Mouse (Mus musculus) forebrain, embryonic 12.5 days (tissue): ENCODE measurements around the gene Nkd1. TPM values are rescaled to one million over a fixed set of nuclear protein-coding genes. Genes with fewer than 3 reads are reported as not detected.
A peak's percentile ranks its signal among the peaks of the same experiment; 100 is the strongest.

ENCODE experiments used
- ATAC-seq: fragments of 200-750 bp; cut with Nextera tagmentation; 2 replicates; pipeline ENCODE4 v1.8.0; 2017; ENCODE audit warnings: moderate TSS enrichment; ENCODE audit not compliant: low FRiP score
- H3K27ac ChIP-seq: fragments of 300-500 bp; sonication (generic); 2 replicates; pipeline ENCODE4 v1.5.1; 2016; ENCODE audit warnings: mild to moderate bottlenecking
- H3K27me3 ChIP-seq: fragments of 300-500 bp; sonication (generic); 2 replicates; pipeline ENCODE4 v1.6.1; 2016; ENCODE audit warnings: mild to moderate bottlenecking
- H3K36me3 ChIP-seq: fragments of 300-500 bp; sonication (generic); replicated peaks from 2 replicates; pipeline ENCODE4 v1.6.1; 2016; ENCODE audit warnings: mild to moderate bottlenecking
- H3K4me1 ChIP-seq: fragments of 300-500 bp; sonication (generic); 2 replicates; pipeline ENCODE4 v1.6.1; 2016
- H3K4me2 ChIP-seq: fragments of 300-500 bp; sonication (generic); 2 replicates; pipeline ENCODE4 v1.6.1; 2016; ENCODE audit warnings: mild to moderate bottlenecking, moderate library complexity
- H3K4me3 ChIP-seq: fragments of 300-500 bp; sonication (generic); replicated peaks from 2 replicates; pipeline ENCODE4 v1.5.1; 2016; ENCODE audit warnings: mild to moderate bottlenecking
- H3K9ac ChIP-seq: fragments of 300-500 bp; sonication (generic); 2 replicates; pipeline ENCODE4 v1.6.1; 2016; ENCODE audit warnings: mild to moderate bottlenecking
- H3K9me3 ChIP-seq: fragments of 300-500 bp; sonication (generic); 2 replicates; pipeline ENCODE4 v1.6.1; 2016
- WGBS: fragments of 180-500 bp; shearing (Covaris S2); methylation state at CpG from one replicate; pipeline ENCODE4 v1.1.7; 2016; 5-methylcytosine and 5-hydroxymethylcytosine counted together
- polyA plus RNA-seq: library from polyadenylated mRNA; unstranded; fragments of >200 nt; fragmentation: Nextera tagmentation; extraction: Ambion mirVana; gene quantifications from 2 replicates; pipeline ENCODE4 v1.2.1, GENCODE M21; 2016

The Nkd1 gene
- polyA plus RNA-seq, 1 experiment from 2014 or later: 64.4 TPM

DNA sequence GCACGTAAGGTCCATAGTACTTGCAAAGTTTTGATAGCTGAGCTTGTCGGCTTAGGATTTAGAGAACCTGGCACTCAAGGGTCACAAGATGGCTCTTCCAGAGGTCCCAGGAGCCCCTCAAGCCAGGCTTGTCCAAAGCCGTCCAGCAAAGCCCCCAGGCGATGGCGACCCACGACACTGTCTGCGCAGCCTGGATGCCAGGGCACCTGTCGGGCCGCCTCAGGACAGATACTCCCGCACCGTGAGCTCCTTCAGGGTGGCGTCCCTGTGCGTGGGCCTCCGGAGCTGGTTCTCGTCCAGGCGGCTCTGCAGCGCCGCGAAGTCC is 105.7 kb downstream of the Nkd1 start:
- Histone ChIP-seq H3K27me3 (peaks cover 61% of the 10 kb centered on the region), H3K4me3 (peak overlapping the region; percentile 53), H3K27ac (0 out of 2 replicates have a peak overlapping the region, but pooled peaks have one; percentile 48), H3K9ac (peak overlapping the region; percentile 61), H3K4me2 (peak overlapping the region; percentile 80), H3K36me3 (no peaks in the 10 kb centered on the region), H3K4me1 (peaks cover 15% of the 10 kb centered on the region), H3K9me3 (no peaks in the 10 kb centered on the region)
- 14% methylated on average over 19 of the region's 19 CpGs for WGBS
- no peak for ATAC-seq

DNA sequence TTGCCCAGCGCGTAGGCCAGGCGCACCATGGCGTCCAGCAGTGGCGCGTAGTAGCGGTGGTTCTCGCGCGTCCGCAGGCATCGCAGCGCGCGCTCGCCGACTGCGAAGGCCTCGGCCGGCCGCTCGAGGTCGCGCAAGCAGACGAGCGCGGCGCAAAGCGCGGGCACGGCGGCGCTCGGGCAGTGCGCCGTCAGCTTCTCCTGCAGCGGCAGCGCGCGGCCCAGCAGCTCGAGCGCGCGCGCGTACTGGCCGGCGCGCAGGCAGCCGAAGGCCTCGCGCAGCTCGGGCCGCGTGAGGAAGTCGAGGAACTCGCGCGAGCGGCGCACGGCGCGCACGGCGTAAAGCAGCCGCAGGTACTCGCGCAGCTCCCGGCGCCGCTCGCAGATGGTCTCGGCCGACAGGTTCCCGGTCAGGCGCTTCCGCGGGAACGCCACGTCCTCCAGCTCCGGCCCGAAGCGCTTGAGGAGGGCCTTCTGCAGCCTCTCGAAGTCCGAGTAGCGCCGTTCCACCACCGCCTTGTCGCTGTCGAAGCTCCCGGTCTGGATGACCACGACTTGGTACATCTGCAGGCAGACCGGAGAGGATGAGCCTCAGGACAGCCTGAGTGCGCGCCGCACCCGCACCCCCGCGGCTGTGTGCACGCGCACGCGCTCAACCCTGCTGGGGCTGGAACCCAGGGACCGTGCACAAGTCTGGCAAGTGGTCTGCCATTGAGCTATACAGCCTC is 106.3 kb downstream of the Nkd1 start:
- Histone ChIP-seq H3K4me2 (peak overlapping the region; percentile 80), H3K4me1 (peaks cover 15% of the 10 kb centered on the region), H3K9me3 (no peaks in the 10 kb centered on the region), H3K36me3 (no peaks in the 10 kb centered on the region), H3K9ac (peak overlapping the region; percentile 61), H3K27ac (peak overlapping the region; percentile 48), H3K4me3 (peak overlapping the region; percentile 53), H3K27me3 (peaks cover 55% of the 10 kb centered on the region)
- WGBS: under 1% methylated on average over 105 of the region's 105 CpGs
- ATAC-seq: peak; percentile 85

DNA sequence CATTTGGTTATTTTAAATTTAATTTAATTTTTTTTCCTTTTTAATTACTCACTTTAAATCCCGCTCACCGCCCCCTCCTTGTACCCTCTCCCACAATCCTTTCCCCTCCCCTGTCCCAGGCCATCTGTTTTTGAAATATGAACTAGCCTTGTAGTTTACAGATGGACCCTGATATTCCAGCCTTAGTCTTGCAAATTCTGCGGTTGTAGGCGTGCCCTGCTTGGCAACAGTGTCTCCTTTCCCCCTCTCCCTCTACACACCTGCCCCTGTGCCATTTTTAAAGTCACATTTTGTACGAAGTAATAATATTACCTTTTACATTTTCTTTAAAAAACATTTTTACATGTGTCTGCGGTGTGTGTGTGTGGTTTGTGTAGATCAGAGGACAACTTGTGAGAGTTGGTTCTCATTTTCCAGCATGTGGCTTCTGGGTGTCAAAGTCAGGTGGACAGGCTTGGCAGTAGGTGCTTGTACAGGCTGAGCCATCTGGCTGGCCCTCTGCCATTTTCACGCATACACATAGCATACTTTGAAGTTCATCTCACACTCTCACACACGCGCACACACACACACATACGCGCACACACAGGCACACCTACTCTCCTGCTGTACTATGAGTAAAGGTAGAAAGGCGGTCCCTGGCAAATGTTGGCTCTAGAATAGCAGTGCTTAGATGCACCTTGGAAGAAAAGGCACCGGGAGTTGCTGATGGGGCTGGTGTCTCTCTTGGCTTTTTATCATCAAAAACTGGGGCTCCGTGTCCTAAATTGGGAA is 107.0 kb downstream of the Nkd1 start:
- Histone ChIP-seq H3K4me3 (peak overlapping the region; percentile 53), H3K27ac (no peak overlapping the region), H3K36me3 (no peaks in the 10 kb centered on the region), H3K27me3 (peaks cover 52% of the 10 kb centered on the region), H3K9ac (peak overlapping the region; percentile 61; the same call in 1 of the 2 replicates), H3K9me3 (no peaks in the 10 kb centered on the region), H3K4me2 (peak overlapping the region; percentile 80), H3K4me1 (peaks cover 15% of the 10 kb centered on the region)
- 65% methylated on average over 14 of the region's 14 CpGs for WGBS
- no peak for ATAC-seq

DNA sequence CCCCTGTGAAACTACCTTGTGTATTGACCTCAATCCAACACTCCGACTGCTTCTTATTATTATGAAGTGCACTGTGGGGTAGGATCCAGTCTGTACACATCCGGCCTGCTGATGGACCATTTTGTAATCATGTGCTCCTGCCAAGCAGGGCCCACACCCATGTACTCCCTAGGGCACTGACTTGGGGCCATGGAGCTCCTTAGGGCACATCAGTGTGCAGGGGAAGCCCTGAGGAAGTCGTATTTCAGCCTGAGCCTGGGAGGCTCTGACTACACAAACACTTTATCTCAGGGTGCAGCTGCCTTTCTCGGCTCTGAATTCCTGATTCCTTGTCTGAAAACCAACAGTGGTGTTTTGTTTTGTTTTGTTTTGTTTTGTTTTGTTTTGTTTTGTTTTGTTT is 109.1 kb downstream of the Nkd1 start:
- Histone ChIP-seq H3K4me3 (no peak overlapping the region), H3K27ac (no peak overlapping the region), H3K4me2 (no peak overlapping the region), H3K9me3 (no peaks in the 10 kb centered on the region), H3K4me1 (peaks cover 15% of the 10 kb centered on the region), H3K27me3 (peaks cover 42% of the 10 kb centered on the region), H3K9ac (no peak overlapping the region), H3K36me3 (no peaks in the 10 kb centered on the region)
- no peak for ATAC-seq
- WGBS: 83% methylated on average over 4 of the region's 4 CpGs

DNA sequence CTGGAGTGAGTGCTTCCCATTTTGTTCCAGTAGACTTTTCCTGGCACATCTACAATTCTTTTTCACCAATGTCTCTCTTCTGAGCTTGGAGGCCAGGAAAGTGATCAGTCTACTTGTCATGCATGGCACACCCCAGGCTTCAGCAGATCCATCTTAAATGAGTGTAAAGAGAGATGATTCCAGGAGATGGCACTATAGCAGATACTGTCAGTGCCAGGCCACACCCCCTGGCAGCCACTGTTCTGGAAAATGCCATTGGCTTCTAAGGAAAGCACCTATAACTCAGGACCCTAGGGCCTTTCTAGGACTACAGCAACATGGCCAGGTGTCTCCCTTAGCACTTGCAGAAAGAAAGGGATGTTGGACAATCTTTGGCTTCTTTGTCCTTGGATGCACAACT is 109.9 kb downstream of the Nkd1 start:
- Histone ChIP-seq H3K4me2 (no peak overlapping the region), H3K4me1 (peaks cover 15% of the 10 kb centered on the region), H3K4me3 (no peak overlapping the region), H3K9me3 (no peaks in the 10 kb centered on the region), H3K9ac (no peak overlapping the region), H3K36me3 (no peaks in the 10 kb centered on the region), H3K27ac (no peak overlapping the region), H3K27me3 (peaks cover 33% of the 10 kb centered on the region)
- ATAC-seq: no peak

DNA sequence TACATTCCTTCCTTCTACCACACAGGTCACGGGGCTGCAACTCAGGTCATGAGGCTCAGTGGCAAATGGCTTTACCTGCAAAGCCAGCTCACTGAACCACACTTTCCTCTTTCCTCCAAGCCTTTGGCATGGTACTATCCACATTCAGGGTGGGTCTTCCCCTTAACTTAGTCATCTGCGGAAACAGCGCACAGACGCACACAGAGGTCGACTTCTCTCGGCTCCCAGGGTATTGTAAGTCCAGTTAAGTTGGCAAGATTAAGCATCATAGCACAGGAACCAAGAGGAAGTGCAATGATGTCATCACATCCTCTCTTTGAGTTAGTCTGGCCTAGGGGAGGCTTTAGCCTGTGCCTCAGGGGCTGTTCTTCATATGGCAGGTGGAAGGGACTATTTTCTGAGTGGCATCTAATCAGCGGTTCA is 112.2 kb downstream of the Nkd1 start:
- H3K9ac ChIP-seq: no peak overlapping the region
- H3K27me3 ChIP-seq: peaks cover 18% of the 10 kb centered on the region
- peaks cover 7% of the 10 kb centered on the region; the same call in 1 of the 2 replicates for H3K4me1 ChIP-seq
- no peak overlapping the region for H3K27ac ChIP-seq
- H3K4me3 ChIP-seq: no peak overlapping the region
- 85% methylated on average over 7 of the region's 7 CpGs for WGBS
- no peaks in the 10 kb centered on the region for H3K9me3 ChIP-seq
- H3K4me2 ChIP-seq: no peak overlapping the region
- no peaks in the 10 kb centered on the region for H3K36me3 ChIP-seq
- no peak for ATAC-seq

DNA sequence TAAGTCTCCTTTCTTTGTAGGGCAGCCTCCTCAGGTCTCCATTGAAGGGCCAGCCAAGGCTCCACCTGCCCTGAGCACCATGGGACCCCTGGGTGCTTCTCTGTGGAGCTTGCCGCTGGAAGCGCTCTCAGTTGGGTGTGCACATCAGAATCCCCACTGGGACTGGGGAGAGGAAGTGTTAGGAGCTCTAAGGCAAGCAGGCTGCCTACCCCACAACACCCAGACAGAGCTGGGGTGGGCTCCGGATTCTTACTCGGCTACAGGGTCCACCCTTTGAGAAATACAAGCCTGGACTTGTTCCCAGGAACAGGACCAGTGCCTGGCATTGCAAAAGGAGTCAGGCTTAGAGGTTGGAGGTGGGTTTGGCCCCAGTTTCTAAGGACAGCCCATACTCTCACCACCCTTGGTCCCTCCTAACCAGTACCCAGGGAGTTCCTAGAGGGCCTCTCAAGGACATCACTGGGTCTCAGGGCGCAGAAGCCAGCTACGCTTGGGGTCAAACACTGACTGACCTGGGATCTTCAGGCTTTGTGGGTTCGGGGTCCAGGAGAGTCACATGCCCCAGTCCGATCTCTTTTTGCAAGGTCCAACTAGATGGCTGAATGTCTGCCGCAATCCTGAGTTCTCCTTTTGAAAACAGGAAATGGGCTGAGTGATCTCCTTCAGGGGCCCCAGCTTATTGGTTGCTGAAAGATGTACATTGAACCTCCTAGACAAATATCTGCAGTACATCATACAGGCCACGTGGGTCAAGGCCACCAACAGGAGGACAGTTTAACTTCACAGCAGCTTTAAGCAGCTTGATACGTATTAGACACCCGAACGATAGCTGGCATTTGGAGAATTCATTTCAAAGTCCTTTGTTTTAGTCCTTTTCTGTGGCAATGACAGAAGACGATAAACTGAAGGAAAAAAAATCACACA is 114.6 kb downstream of the Nkd1 start, which contains the start of gene Snx20:
TSS of gene Snx20 (minus strand) at position 655 of the 924 bp plus-strand sequence.
- H3K9ac ChIP-seq: no peak within 1 kb of the TSS
- H3K4me3 ChIP-seq: no peak within 1 kb of the TSS
- no peaks in the 10 kb centered on the region for H3K9me3 ChIP-seq
- WGBS: 86% methylated on average over 14 of the region's 14 CpGs
- no peaks in the 10 kb centered on the region for H3K36me3 ChIP-seq
- no peaks in the 10 kb centered on the region for H3K4me1 ChIP-seq
- H3K27me3 ChIP-seq: peaks cover 4% of the 10 kb centered on the region; the same call in 1 of the 2 replicates
- no peak within 1 kb of the TSS for H3K4me2 ChIP-seq
- H3K27ac ChIP-seq: no peak within 1 kb of the TSS
- ATAC-seq: no peak

DNA sequence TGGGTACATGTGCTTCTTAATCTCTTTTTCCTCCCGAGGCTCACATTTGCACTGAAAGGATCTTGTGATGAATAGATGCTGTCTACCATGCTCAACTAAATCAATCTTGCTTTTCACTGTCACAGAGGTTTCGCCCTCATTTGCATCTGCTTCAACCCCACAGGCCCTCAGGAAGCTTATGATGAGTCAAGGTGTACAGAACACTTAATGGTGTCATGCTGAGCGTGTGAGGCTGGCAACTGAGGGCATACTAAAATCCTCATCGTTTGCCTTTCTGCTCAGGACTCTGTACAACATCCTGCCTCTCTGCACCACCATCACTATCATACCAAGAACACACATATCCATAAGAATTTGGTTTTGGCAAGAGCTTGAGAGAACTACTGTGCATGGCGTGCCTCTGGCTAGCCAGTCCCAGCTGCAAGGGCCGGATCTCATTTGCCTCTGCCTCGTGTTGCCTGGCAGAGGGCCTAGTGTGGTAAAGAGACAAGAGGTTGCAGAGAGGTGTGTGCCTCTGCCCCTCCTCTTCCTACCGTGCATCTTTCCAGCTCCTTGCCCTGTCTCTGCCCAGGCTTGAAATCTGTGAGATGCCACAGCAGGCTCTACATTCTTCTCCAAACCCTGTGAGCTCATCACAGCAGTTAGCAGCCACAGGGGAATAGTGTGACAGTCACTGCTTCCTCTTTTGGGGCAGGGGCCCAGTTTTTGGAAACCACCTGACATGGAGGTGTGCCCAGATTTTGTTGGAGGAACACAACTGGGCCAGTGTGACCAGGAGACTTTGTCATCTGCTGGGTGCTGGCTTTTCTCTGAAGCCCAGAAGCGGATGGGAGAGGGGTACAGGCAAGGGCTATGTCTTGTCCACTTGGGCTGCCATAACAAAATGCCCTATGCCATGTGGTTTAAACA is 116.2 kb downstream of the Nkd1 start:
- Histone ChIP-seq H3K27me3 (peaks cover 4% of the 10 kb centered on the region; the same call in 1 of the 2 replicates), H3K4me3 (no peak overlapping the region), H3K27ac (no peak overlapping the region), H3K36me3 (no peaks in the 10 kb centered on the region), H3K4me2 (no peak overlapping the region), H3K4me1 (no peaks in the 10 kb centered on the region), H3K9ac (no peak overlapping the region), H3K9me3 (no peaks in the 10 kb centered on the region)
- WGBS: 72% methylated on average over 9 of the region's 9 CpGs
- ATAC-seq: no peak

DNA sequence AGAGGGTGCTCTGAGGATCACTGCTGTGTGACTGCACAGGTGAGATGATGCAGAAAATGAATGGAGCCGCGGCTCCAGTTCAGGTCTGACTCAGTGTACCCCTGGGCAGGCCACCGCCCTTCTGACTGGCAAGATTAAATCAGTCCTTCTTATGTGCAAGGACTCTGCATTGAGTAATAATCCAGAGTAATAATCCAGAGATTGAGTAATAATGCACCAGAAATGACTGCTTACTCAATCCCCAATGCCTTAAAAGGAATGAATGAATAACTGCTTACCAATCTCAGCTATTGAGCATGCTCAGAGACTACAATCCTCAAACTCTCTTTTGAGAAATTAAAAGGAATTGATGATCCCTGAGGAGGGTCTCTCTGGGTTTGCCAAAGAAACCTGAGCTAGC is 117.8 kb downstream of the Nkd1 start:
- no peak for ATAC-seq
- Histone ChIP-seq H3K36me3 (no peaks in the 10 kb centered on the region), H3K4me1 (no peaks in the 10 kb centered on the region), H3K27ac (no peak overlapping the region), H3K9me3 (no peaks in the 10 kb centered on the region), H3K4me2 (no peak overlapping the region), H3K4me3 (no peak overlapping the region), H3K9ac (no peak overlapping the region), H3K27me3 (no peaks in the 10 kb centered on the region; the same call in 1 of the 2 replicates)
- 95% methylated on average over 3 of the region's 3 CpGs for WGBS

DNA sequence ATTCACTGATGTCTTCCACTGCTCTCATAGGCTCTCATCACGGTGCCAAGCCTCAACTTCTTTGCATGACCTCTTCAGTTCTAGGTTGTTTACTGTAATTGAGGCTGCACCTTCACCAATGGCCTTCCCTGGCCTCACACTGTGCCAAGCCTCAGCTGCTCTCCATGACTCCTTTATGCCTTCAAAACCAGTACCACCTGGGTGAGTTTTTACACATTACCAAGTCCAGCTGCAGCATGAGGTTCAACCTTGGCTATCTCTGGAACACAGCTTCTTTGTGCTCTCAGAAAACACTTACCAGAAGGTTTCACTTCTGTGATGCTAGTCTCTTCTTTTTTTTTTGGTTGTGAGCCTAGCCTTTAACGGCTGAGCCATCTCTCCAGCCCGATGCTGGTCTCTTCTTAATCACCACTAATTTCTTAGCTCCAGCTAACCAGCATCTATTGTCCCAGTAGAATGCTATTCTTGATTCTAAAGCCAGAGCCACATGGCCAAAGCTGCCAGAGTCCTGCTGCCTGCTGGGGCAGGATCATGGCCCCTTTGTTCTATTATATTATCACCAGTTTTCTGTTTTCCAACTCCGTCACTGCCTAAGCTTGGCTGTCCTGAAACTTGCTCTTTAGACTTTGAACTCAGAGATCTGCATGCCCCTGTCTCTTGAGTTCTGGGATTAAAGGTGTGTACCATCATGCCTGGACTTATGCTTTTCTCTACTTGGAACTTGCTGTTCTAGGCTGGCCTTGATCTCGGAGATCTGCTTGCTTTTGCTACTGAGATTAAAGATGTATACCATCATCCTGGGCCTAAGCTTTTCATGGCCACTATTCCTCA is 121.8 kb downstream of the Nkd1 start:
- Histone ChIP-seq H3K4me2 (no peak overlapping the region), H3K27ac (no peak overlapping the region), H3K4me1 (peaks cover 12% of the 10 kb centered on the region), H3K9ac (no peak overlapping the region), H3K27me3 (peaks cover 22% of the 10 kb centered on the region), H3K9me3 (no peaks in the 10 kb centered on the region), H3K36me3 (no peaks in the 10 kb centered on the region), H3K4me3 (no peak overlapping the region)
- ATAC-seq: no peak
- 38% methylated on average over 5 of the region's 5 CpGs for WGBS
